Mouse (Mus musculus) v-Abl transformed pro-B cells (cell line): ENCODE results near the gene Smdt1.

ENCODE experiments used
- in situ Hi-C, 2 experiments: fragments of 400-800 bp; cut with MboI; formaldehyde crosslinking; loops; one replicate each; pipeline ENCODE4 v1.15.1; 2025; ENCODE audit not compliant: unreplicated experiment in 2 of 2

Smdt1 gene

GRCm38 (mm10) chr15:82341675-82342542 is 3.1 kb downstream of the Smdt1 start:
- in situ Hi-C loops, result no loop called here

- in situ Hi-C loops, result no loop called here
Measured at GRCm38 (mm10) chr15:82342543-82342935, 3.8 kb downstream of the Smdt1 start.

- in situ Hi-C loops, result no loop called here
Measured at GRCm38 (mm10) chr15:82343368-82344287, 4.9 kb downstream of the Smdt1 start.

GRCm38 (mm10) chr15:82344971-82345370 is 6.2 kb downstream of the Smdt1 start:
- in situ Hi-C loops, result no loop called here

- in situ Hi-C loops, result no loop called here
Measured at GRCm38 (mm10) chr15:82345820-82346470, 7.2 kb downstream of the Smdt1 start.

GRCm38 (mm10) chr15:82346580-82347302 is 8.0 kb downstream of the Smdt1 start:
- in situ Hi-C loops, result no loop called here

GRCm38 (mm10) chr15:82347303-82347676 is 8.5 kb downstream of the Smdt1 start:
- in situ Hi-C loops, result no loop called here

- in situ Hi-C loops, result no loop called here
Measured at GRCm38 (mm10) chr15:82347852-82348251, 9.1 kb downstream of the Smdt1 start.

- in situ Hi-C loops, result no loop called here
Measured at GRCm38 (mm10) chr15:82348258-82348998, 9.7 kb downstream of the Smdt1 start.

GRCm38 (mm10) chr15:82348999-82349341 is 10.2 kb downstream of the Smdt1 start:
- in situ Hi-C loops, result no loop called here

GRCm38 (mm10) chr15:82350349-82350748 is 11.6 kb downstream of the Smdt1 start:
- in situ Hi-C loops, result no loop called here

GRCm38 (mm10) chr15:82351480-82351879 is 12.7 kb downstream of the Smdt1 start:
- in situ Hi-C loops, result no loop called here

- in situ Hi-C loops, result no loop called here
Measured at GRCm38 (mm10) chr15:82353078-82353744, 14.5 kb downstream of the Smdt1 start.

- in situ Hi-C loops, result no loop called here
Measured at GRCm38 (mm10) chr15:82353745-82354113, 15.0 kb downstream of the Smdt1 start.

GRCm38 (mm10) chr15:82354126-82354945 is 15.6 kb downstream of the Smdt1 start, which contains the start of gene Ndufa6:
Gene Ndufa6, minus strand, starts transcription at chr15:82354322.
- in situ Hi-C loops, result no loop called here

GRCm38 (mm10) chr15:82358431-82359260 is 19.9 kb downstream of the Smdt1 start:
- in situ Hi-C loops, result no loop called here

GRCm38 (mm10) chr15:82361459-82362018 is 22.8 kb downstream of the Smdt1 start:
- in situ Hi-C loops, result no loop called here
